Mouse (Mus musculus) right cerebral cortex, postnatal 36 days (tissue): ENCODE results near the gene Usmg5.

ENCODE experiments used
- DNase-seq, 2 experiments: peaks; one replicate each; pipeline ENCODE4 v3.0.0; 2022; ENCODE audit warnings: low spot score in 2 of 2, mixed read lengths in 1 of 2

Usmg5 gene

DNA sequence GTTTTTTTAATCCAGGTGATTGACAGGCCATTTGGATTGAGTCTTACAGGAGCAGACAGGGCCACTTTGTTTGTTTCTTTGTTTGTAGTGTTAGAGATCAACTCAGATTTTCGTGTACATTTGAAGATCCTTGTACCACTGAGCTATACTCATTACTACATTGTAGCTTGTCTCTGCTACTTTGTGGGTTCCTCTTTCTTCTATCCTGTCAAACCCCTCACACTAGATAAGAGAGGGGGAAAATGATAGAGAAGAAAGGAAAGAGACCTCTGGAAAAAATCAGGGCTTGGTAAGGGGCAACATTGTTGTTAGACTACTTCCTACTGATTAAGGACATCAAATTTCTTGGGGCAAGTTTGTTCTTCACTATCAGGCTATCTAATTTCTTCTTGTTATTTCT lies 32.8 kb downstream of the Usmg5 start:
- DNase-seq = no peak

GRCm38 (mm10) chr19:47053471-47053870 lies 37.0 kb downstream of the Usmg5 start:
- DNase-seq = no peak

- no peak for DNase-seq
Observed at GRCm38 (mm10) chr19:47052927-47053326, 37.5 kb downstream of the Usmg5 start.

- DNase-seq = peak; percentile 69 to 78
Observed at GRCm38 (mm10) chr19:47050271-47051032, 40.0 kb downstream of the Usmg5 start, which contains the start of gene Pcgf6. Gene Pcgf6 (minus strand): TSS chr19:47050906.

DNA sequence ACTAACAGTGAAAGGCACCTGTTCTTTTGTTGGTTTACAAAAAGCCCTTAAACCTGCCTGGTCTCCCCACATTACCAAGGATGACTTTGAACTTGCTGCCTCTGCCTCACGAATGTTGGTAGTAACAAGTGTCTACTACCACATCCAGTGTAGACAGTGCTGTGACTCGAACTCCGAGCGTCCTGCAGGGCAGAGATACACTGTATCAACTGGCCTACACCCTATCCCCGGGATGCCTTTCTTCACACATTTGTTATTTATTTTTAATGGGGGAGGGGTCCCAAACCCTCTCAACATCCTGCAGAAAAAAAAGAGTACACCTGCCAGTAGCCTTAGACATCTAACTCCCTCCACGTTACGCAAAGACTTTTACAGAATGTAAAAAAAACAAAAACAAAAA lies 40.6 kb downstream of the Usmg5 start:
- no peak for DNase-seq

DNA sequence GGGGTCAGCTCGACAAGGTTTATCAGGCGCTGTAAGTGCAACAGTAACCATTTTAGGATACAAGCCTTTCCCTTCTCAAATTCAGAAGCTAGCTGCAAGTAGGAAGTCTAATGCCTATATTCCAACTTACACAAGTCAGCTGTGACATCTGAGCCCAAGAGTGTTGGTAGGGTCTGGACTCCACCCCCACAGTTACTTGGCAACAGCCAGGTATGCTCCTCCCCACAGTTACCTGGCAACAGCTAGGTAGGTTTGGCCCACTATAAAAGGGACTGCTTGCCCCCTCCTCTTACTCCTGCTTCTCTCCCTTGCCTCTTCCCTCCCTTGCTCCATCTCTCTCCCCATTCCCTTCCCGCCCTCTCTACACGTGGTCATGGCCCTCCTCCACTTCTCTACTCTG lies 41.4 kb downstream of the Usmg5 start:
- DNase-seq = no peak

DNA sequence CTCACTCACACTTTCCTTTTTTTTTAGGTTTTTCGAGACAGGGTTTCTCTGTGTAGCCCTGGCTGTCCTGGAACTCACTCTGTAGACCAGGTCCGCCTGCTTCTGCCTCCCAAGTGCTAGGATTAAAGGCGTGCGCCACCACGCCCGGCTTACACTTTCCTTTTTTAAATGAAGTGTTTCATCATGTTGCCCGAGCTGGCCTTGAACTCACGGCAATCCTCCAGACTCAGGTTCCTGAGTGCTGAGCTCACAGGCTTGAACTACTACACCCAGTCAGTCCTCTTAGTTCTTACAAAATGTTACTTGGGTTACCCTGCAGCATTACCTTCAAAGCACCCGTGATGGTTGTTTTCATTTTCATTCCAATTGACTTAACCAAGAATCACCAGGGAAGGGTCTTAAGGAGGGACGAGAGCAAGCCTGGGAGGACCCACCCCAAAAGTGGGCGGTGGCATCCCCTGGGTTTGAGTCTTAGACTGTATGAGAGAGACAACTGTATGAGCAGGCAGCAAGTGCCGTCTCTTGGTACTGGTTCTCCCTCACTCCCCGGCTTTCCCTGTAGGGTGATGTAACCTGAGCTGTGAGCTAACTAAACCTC lies 43.1 kb downstream of the Usmg5 start:
- DNase-seq = no peak

DNA sequence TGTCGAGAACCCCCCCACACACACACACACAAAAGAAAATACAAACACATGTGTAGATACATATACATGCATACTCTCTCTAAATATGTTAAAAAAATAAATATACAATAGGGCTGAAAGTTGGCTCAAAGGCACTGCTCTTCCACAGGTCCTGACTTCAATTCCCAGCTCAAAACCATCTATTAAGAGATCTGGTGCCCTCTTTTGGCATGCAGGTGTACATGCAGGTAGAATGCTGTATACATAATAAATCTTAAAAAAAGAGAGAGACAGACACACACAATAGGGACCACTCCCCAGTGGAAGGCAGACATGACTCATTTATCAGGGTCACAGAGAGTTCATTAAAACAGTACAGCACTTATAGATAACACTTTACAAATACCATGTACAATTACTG lies 44.1 kb downstream of the Usmg5 start:
- DNase-seq = no peak

DNA sequence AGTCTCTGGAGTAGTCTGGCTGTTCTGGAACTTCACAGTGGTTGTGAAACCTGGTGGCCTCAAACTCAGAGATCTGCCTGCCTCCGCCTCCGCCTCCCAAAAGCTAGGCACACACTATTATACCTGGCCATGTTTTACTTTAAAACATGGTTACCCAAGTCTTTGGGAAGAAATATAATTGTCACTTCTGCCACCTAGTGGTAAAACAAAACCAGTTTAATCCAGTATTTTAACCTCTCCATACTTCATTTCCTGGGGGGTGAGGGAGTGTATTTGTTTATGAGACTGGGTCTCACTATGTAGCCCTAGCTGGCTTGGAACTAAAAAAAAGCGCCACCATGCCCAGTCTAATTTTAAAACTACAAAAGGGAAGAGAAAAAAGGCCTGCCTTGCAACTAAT lies 46.8 kb downstream of the Usmg5 start:
- no peak for DNase-seq

DNA sequence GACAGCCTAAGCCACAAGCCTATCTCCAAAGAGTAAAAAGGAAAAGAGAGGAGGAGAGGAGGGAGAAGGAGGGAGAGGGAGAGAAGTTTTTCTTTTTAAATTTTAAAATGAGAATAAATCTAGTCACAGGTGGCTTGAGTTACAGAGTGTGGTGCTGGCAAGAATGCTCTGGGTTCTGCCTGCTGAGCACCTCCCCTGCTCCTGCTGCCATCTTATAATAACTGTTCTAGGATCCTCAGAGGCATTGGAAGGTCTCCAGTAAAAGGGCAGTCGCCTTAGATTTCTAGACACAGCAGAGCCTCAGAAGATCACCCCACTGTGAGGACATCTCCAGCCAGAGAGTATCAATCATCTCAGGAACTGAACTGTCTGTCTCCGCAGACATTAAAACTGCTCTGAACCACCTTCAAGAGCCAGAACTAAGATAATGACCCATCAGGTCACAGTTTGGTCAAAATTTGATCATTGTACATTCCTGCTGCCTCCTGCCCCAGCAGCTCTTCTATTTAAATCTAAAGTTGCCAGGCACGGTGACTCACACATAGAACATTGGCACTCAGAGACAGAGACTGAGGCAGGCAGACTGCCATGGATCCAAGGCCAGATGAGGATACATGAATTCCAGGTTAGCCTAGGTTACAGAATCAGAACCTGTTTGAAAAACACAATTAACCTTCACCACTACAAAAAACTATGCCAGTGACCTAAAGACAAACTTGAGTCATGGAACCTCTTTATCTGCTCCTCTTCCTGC lies 49.5 kb downstream of the Usmg5 start:
- DNase-seq = no peak

GRCm38 (mm10) chr19:47036596-47036995 lies 53.9 kb downstream of the Usmg5 start:
- no peak for DNase-seq

DNA sequence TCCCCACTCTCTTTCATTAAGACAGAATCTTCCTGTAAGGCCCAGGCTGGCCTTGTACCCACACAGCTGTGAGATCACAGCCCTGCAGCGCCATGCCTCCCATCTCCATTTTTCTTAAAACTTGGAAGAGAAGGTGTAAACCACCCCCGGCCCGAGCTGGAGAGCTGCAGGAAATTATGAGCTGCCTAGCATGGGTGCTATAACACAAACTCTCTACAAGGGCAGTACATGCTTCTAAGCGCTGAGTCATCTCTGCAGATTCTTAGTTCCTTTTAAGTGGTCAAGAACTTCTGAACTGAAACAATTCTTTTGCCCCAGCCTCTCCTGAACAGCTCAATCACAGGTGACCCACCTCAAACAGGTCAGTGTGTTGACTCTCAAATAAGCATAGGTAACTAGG lies 55.5 kb downstream of the Usmg5 start:
- peak; percentile 57 to 72 for DNase-seq
